Mouse (Mus musculus): ENCODE measurements at regions not wholly inside any gene's neighbourhood (a gene's known extent, or its start where the extent isn't known, plus 50 kb on each side); places are given as distances from the start of the nearest gene placed in this dataset.

GRCm38 (mm10) chr13:106367589-106367988, 569.2 kb downstream of the Ipo11 start:
- ATAC-seq (ENCODE audit: insufficient read depth, low read depth), result no peak

GRCm38 (mm10) chr13:106352614-106353409, 583.9 kb downstream of the Ipo11 start:
- H3K4me3 ChIP-seq (ENCODE audit: low read depth, low read length), result no peak overlapping the region
- no peaks in the 10 kb centered on the region for H3K36me3 ChIP-seq (replicated peaks; ENCODE audit: control insufficient read depth, insufficient read depth, low read length)
- no peak overlapping the region for H3K4me2 ChIP-seq (ENCODE audit: low read depth, low read length)
- H3K9me3 ChIP-seq (replicated peaks; ENCODE audit: control insufficient read depth, low read length), result no peaks in the 10 kb centered on the region
- H3K4me1 ChIP-seq (ENCODE audit: control insufficient read depth, insufficient read depth), result no peaks in the 10 kb centered on the region
- H3K9ac ChIP-seq (replicated peaks; ENCODE audit: low read depth, low read length), result no peak overlapping the region
- no peak for ATAC-seq (ENCODE audit: insufficient read depth, low read depth)
- no peak overlapping the region for H3K27ac ChIP-seq (ENCODE audit: low read depth)
- WGBS, result 69% methylated on average over 4 of the region's 4 CpGs
- no peaks in the 10 kb centered on the region for H3K27me3 ChIP-seq (ENCODE audit: control insufficient read depth, insufficient read depth, low read length)
- no peak for TF ChIP-seq CTCF (IDR thresholded peaks at IDR 0.05; ENCODE audit: low read depth)
- no peak for DNase-seq (ENCODE audit: low spot score)

More at GRCm38 (mm10) chr13:106367589-106367988, 569.2 kb downstream of the Ipo11 start:
- no peaks in the 10 kb centered on the region for H3K27me3 ChIP-seq (ENCODE audit: control insufficient read depth, insufficient read depth, low read length)
- no peaks in the 10 kb centered on the region for H3K9me3 ChIP-seq (replicated peaks; ENCODE audit: control insufficient read depth, low read length)
- 70% methylated on average over 7 of the region's 7 CpGs for WGBS
- H3K4me1 ChIP-seq (ENCODE audit: control insufficient read depth, insufficient read depth), result no peaks in the 10 kb centered on the region
- H3K4me2 ChIP-seq (ENCODE audit: low read depth, low read length), result no peak overlapping the region
- no peaks in the 10 kb centered on the region for H3K36me3 ChIP-seq (replicated peaks; ENCODE audit: control insufficient read depth, insufficient read depth, low read length)
- no peak for TF ChIP-seq EP300 (IDR thresholded peaks at IDR 0.05; ENCODE audit: low read depth)
- no peak for TF ChIP-seq CTCF (IDR thresholded peaks at IDR 0.05; ENCODE audit: low read depth)
- no peak overlapping the region for H3K4me3 ChIP-seq (ENCODE audit: low read depth, low read length)
- no peak overlapping the region for H3K9ac ChIP-seq (replicated peaks; ENCODE audit: low read depth, low read length)
- H3K27ac ChIP-seq (ENCODE audit: low read depth), result no peak overlapping the region
- no peak for DNase-seq (ENCODE audit: low spot score)

- DNase-seq (ENCODE audit: low spot score) (no peak), ATAC-seq (ENCODE audit: insufficient read depth, low read depth) (no peak)
- TF ChIP-seq EP300 (IDR thresholded peaks at IDR 0.05; ENCODE audit: low read depth) (no peak), CTCF (IDR thresholded peaks at IDR 0.05; ENCODE audit: low read depth) (no peak)
- no peak overlapping the region for H3K4me3 ChIP-seq (ENCODE audit: low read depth, low read length)
- no peaks in the 10 kb centered on the region for H3K36me3 ChIP-seq (replicated peaks; ENCODE audit: control insufficient read depth, insufficient read depth, low read length)
- no peaks in the 10 kb centered on the region for H3K9me3 ChIP-seq (replicated peaks; ENCODE audit: control insufficient read depth, low read length)
- H3K27me3 ChIP-seq (ENCODE audit: control insufficient read depth, insufficient read depth, low read length), result no peaks in the 10 kb centered on the region
- H3K27ac ChIP-seq (ENCODE audit: low read depth), result no peak overlapping the region
- no peak overlapping the region for H3K4me2 ChIP-seq (ENCODE audit: low read depth, low read length)
- no peaks in the 10 kb centered on the region for H3K4me1 ChIP-seq (ENCODE audit: control insufficient read depth, insufficient read depth)
- H3K9ac ChIP-seq (replicated peaks; ENCODE audit: low read depth, low read length), result no peak overlapping the region
These were observed 604.7 kb downstream of the Ipo11 start for GRCm38 (mm10) chr13:106332025-106332424.

GRCm38 (mm10) chr13:106318980-106319379, 617.8 kb downstream of the Ipo11 start:
- ATAC-seq (ENCODE audit: insufficient read depth, low read depth), result no peak

GRCm38 (mm10) chr13:106318476-106318875, 618.3 kb downstream of the Ipo11 start:
- Histone ChIP-seq H3K4me3 (ENCODE audit: low read depth, low read length) (no peak overlapping the region), H3K9ac (replicated peaks; ENCODE audit: low read depth, low read length) (no peak overlapping the region), H3K36me3 (replicated peaks; ENCODE audit: control insufficient read depth, insufficient read depth, low read length) (no peaks in the 10 kb centered on the region), H3K27me3 (ENCODE audit: control insufficient read depth, insufficient read depth, low read length) (no peaks in the 10 kb centered on the region), H3K4me1 (ENCODE audit: control insufficient read depth, insufficient read depth) (no peaks in the 10 kb centered on the region), H3K4me2 (ENCODE audit: low read depth, low read length) (no peak overlapping the region), H3K9me3 (replicated peaks; ENCODE audit: control insufficient read depth, low read length) (no peaks in the 10 kb centered on the region), H3K27ac (ENCODE audit: low read depth) (no peak overlapping the region)
- ATAC-seq (ENCODE audit: insufficient read depth, low read depth), result no peak
- no peak for TF ChIP-seq EP300 (IDR thresholded peaks at IDR 0.05; ENCODE audit: low read depth)
- TF ChIP-seq CTCF (IDR thresholded peaks at IDR 0.05; ENCODE audit: low read depth), result no peak
- 81% methylated on average over 6 of the region's 6 CpGs for WGBS
- no peak for DNase-seq (ENCODE audit: low spot score)

More at GRCm38 (mm10) chr13:106318980-106319379, 617.8 kb downstream of the Ipo11 start:
- no peaks in the 10 kb centered on the region for H3K27me3 ChIP-seq (ENCODE audit: control insufficient read depth, insufficient read depth, low read length)
- no peak overlapping the region for H3K9ac ChIP-seq (replicated peaks; ENCODE audit: low read depth, low read length)
- 75% methylated on average over 3 of the region's 3 CpGs for WGBS
- no peak overlapping the region for H3K4me2 ChIP-seq (ENCODE audit: low read depth, low read length)
- H3K27ac ChIP-seq (ENCODE audit: low read depth), result no peak overlapping the region
- H3K36me3 ChIP-seq (replicated peaks; ENCODE audit: control insufficient read depth, insufficient read depth, low read length), result no peaks in the 10 kb centered on the region
- TF ChIP-seq CTCF (IDR thresholded peaks at IDR 0.05; ENCODE audit: low read depth), result no peak
- no peaks in the 10 kb centered on the region for H3K4me1 ChIP-seq (ENCODE audit: control insufficient read depth, insufficient read depth)
- no peak overlapping the region for H3K4me3 ChIP-seq (ENCODE audit: low read depth, low read length)
- H3K9me3 ChIP-seq (replicated peaks; ENCODE audit: control insufficient read depth, low read length), result no peaks in the 10 kb centered on the region
- no peak for DNase-seq (ENCODE audit: low spot score)

- DNase-seq (ENCODE audit: low spot score) (no peak), ATAC-seq (ENCODE audit: insufficient read depth, low read depth) (no peak)
- no peak overlapping the region for H3K27ac ChIP-seq (ENCODE audit: low read depth)
- H3K4me2 ChIP-seq (ENCODE audit: low read depth, low read length), result no peak overlapping the region
- H3K36me3 ChIP-seq (replicated peaks; ENCODE audit: control insufficient read depth, insufficient read depth, low read length), result no peaks in the 10 kb centered on the region
- 57% methylated on average over 2 of the region's 2 CpGs for WGBS
- TF ChIP-seq EP300 (IDR thresholded peaks at IDR 0.05; ENCODE audit: low read depth), result no peak
- TF ChIP-seq CTCF (IDR thresholded peaks at IDR 0.05; ENCODE audit: low read depth), result no peak
- no peak overlapping the region for H3K4me3 ChIP-seq (ENCODE audit: low read depth, low read length)
- no peaks in the 10 kb centered on the region for H3K4me1 ChIP-seq (ENCODE audit: control insufficient read depth, insufficient read depth)
- H3K9me3 ChIP-seq (replicated peaks; ENCODE audit: control insufficient read depth, low read length), result no peaks in the 10 kb centered on the region
- no peak overlapping the region for H3K9ac ChIP-seq (replicated peaks; ENCODE audit: low read depth, low read length)
- H3K27me3 ChIP-seq (ENCODE audit: control insufficient read depth, insufficient read depth, low read length), result no peaks in the 10 kb centered on the region
These were observed 619.5 kb downstream of the Ipo11 start for GRCm38 (mm10) chr13:106317300-106317699.
